Mouse (Mus musculus): ENCODE measurements at regions not wholly inside any gene's neighbourhood (a gene's known extent, or its start where the extent isn't known, plus 50 kb on each side); places are given as distances from the start of the nearest gene placed in this dataset.

DNA sequence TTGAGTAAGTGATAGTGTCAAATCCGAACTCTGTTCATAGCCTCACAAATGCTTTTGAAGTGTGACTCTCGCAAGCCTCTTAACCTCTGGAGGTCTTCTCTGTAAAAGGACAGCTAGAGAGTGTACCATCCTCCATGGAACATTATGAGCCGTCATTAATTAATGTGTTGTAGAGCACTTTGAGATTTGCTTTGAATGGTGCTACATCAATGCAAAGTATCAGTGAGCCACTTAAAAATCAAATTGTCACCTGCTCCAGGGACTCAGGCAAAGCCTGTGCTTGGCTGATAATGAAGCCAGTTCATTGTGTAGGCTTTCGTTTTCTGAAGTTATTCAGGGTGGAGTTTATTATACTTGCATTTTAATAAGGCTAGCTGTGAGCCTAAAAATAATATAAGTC, 801.8 kb upstream of the B3galt2 start:
- no peak for ATAC-seq

- no peak for ATAC-seq
Observed at GRCm38 (mm10) chr1:142867024-142867700, 773.3 kb upstream of the B3galt2 start.

GRCm38 (mm10) chr1:142891842-142892241, 748.6 kb upstream of the B3galt2 start:
- ATAC-seq, result no peak

GRCm38 (mm10) chr1:142893156-142893555, 747.3 kb upstream of the B3galt2 start:
- ATAC-seq, result no peak

DNA sequence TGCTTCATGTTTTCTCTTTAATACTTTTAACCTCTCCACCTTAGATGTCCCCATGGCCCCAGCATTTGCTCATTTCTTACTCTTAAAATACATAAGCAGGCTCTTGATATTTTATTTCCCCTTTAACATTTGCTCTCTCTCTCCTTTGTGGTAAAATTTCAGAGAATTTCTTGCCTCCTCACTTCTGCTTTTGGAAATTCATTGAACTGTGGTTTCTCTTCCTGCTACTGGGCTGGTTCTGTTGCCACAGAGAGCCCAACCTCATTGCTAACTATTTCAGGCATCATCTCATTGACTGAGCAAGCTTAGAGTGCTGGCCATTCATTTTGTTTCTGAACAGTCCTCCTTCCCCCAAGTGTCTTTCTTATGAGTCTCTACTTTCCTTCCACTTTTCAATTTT, 746.3 kb upstream of the B3galt2 start:
- ATAC-seq, result no peak

GRCm38 (mm10) chr1:142895081-142895480, 745.4 kb upstream of the B3galt2 start:
- no peak for ATAC-seq

- no peak for ATAC-seq
Observed at GRCm38 (mm10) chr1:142909907-142910306, 730.6 kb upstream of the B3galt2 start.

DNA sequence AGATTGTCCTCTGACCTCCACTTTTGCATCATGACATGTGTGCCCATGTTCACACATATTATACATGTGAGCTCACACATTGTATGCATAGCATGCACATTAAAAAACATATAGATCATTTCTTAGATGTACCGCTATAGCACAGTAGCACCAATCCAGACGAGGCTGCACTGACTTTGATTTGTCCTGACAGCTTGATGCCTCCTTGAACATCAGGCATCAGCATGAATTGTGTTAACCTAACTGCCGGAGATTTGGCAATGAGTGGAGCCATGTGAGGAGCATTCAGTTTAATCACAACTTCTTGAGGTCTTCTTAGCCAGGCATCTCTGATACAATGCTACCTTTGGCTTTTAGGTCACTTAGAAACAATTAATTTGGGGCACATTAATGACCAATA, 683.8 kb upstream of the B3galt2 start:
- no peak for ATAC-seq

- ATAC-seq, result no peak
Observed at GRCm38 (mm10) chr1:142971475-142971874, 669.0 kb upstream of the B3galt2 start.

DNA sequence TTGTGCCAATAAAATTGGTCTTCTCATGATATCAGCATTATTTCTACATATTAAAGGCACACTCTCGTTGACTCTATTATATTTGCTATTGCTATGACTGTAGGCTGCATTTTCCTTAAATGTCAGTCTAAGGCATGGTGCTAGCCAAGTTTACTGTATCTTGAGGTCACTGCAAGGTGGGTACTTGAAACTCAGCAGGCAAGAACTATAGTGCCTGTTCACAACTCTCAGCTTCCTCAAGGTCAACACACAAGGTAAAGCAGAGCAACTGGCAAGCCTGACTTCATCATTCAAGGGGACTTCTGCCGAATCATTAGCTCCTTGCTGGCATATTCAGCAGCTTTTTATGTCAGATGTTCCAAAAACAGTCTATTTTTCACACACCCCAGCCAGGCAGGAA, 667.1 kb upstream of the B3galt2 start:
- ATAC-seq, result no peak

- no peak for ATAC-seq
Observed at GRCm38 (mm10) chr1:142982994-142983393, 657.5 kb upstream of the B3galt2 start.

DNA sequence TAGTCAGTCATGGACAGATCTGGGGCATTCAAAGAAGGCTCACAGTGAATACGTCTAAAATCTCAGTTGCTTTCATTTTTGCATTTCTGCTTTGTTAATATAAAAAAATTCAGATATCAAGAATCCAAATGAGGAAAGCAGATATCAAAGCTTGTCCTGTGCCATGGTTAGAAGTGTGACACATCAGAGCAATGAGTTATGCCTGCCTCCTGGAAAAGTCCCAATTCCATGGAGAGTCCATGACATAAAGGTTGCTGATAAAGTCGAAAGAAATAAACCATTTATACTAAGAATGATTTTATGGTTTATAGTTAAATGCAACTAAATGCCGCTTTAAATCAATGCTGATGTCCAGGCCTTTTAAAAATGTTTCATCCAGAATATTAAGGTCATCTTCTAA, 656.8 kb upstream of the B3galt2 start:
- no peak for ATAC-seq

DNA sequence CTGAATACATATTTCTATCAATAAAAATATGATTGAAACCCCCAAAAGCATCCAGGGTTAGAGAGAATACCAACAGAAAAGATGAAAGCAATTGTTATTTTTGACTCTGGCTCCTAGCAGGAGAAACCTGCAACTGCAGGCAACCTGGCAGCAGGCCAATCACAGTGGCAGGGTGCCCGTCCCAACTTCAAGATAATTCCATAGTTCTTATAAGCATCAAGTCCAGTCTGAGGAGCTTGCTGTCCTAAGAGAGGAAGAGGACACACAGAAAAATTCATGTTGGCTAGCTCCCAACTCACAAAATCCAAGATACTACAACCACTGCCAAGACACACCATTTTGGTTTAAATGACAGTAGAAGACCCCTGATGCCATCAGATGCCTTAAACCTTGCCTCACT, 654.9 kb upstream of the B3galt2 start:
- ATAC-seq, result no peak

DNA sequence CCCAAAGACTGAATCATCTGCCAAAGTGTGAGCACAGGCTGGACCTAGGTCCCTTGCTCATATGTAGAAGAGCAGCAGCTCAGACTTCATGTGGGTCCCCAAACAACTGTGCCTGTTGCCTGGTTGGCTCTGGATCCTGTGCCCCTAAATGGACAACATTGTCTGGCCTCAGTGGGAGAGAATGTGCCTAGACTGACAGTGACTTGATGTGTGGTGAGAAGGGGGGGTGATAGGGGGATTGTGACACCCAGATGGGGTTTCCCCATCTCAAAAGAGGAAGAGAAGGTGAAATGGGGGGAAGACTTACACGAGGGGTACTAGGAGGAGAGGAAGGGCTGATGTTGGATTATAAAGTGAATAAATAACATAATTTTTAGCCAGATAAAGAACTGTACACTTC, 640.2 kb upstream of the B3galt2 start:
- ATAC-seq, result no peak

- no peak for ATAC-seq
Observed at GRCm38 (mm10) chr1:143001112-143001511, 639.4 kb upstream of the B3galt2 start.

GRCm38 (mm10) chr1:143006045-143006444, 634.4 kb upstream of the B3galt2 start:
- ATAC-seq, result no peak

- no peak for ATAC-seq
Observed at GRCm38 (mm10) chr1:143019982-143020381, 620.5 kb upstream of the B3galt2 start.

- no peak for ATAC-seq
Observed at GRCm38 (mm10) chr1:143053161-143053560, 587.3 kb upstream of the B3galt2 start.

- ATAC-seq, result no peak
Observed at GRCm38 (mm10) chr1:143053599-143053998, 586.9 kb upstream of the B3galt2 start.

- no peak for ATAC-seq
Observed at GRCm38 (mm10) chr1:143054451-143055024, 585.9 kb upstream of the B3galt2 start.

DNA sequence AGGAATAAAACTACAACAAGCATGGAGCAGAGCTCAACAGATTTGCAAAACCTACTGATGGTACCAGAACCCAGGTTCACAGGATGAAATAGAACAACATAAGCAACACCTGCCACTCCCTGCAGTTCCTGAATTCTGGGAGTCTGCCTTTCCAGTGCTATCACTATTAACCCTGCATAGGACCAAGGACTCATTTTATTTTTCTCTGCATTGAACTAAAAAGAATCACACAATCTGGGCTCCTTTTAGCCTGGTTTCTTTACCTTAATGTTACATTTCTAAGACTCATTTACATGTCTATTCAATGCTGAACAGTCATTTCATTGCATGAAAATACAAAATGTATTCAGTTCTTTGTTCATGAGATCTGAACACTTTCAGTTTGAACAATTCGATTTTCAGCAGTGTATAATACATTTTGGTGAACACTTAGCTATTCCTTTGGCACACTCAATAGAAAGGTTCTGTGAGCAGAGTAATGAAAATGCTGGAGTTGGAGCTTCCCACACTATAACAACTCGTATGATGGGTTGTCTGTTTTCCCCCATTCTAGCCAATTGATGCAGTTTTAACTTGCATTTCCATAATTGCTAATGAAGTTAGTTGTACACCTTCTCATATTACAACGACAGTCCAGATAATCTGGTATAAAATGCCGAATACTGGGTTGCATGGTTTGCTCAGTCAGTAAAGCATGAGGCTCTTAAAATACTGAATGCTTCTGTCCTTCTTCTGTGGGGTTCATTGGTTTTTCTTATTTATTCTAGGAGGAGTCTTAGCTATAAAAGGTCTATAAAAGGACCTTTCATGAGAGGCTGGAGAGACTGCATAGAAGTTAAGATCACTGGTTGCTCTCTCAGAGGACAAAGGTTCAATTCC, 579.5 kb upstream of the B3galt2 start:
- ATAC-seq, result no peak

DNA sequence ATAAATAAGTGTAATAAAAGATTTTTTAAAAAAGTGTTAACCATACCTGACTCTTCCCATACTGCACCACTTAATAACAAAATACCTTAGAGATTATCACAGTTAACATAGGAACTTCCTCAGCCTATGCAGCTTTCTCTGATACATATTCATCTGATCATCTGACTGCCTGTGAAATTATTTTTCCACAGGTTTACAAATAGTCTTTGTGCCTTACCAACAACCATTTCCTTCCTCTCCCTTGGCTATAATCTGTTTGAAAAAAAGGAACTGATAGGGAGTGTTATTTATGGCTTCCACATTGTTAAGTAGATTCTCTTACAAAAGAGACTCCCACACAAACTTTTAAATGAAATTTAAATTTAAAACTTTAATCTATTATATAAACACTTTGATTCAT, 575.0 kb upstream of the B3galt2 start:
- ATAC-seq, result no peak

DNA sequence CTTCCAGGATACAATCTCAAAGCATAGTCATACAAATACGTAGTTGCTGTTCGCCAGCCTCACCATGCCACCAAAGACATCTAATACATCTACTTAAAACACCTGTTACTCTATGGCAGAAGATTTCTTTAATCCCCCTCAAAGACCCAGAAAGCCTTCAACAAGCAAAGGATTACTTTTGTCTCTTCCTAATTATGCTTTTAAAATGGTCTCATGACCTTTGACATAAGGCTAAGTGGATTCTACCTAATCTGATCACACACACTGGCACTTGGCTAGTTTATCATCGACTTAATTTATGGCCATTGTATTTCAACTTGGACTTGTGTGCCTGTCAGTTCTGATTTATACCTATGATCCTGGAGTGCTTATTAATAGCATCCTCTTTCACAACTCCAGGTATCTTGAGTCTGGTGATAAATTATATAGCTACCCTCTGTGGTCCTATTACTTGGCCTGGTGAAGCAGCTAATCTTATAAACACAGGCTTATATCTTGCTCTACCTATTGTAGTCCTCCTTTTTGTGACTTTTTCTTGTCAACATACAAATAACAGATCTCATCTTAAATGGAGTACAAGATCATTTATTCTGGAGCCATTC, 568.6 kb upstream of the B3galt2 start:
- no peak for ATAC-seq
